Mouse (Mus musculus) lung, embryonic 16.5 days (tissue): ENCODE measurements around the gene Amacr. TPM values are rescaled to one million over a fixed set of nuclear protein-coding genes. Genes with fewer than 3 reads are reported as not detected.
A peak's percentile ranks its signal among the peaks of the same experiment; 100 is the strongest.
"Not testable (repeated sequence)": the region's sequence is repeated elsewhere in the genome, so short reads cannot be mapped to it uniquely, and the experiment has no call there.

Experiments used
- ATAC-seq: fragments of 200-750 bp; cut with Nextera tagmentation; 2 replicates; pipeline ENCODE4 v1.8.0; 2017; ENCODE audit warnings: low read depth, mild to moderate bottlenecking, moderate library complexity
- H3K27ac ChIP-seq: fragments of 300-500 bp; sonication (generic); 2 replicates; pipeline ENCODE4 v1.5.1; 2014; ENCODE audit warnings: mild to moderate bottlenecking, control low read depth, low read length
- H3K27me3 ChIP-seq: fragments of 300-500 bp; sonication (generic); 2 replicates; pipeline ENCODE4 v1.6.1; 2014; ENCODE audit warnings: low read depth, low read length, mixed read lengths; ENCODE audit not compliant: control insufficient read depth, insufficient read depth
- H3K36me3 ChIP-seq: fragments of 300-500 bp; sonication (generic); 2 replicates; pipeline ENCODE4 v1.6.1; 2014; ENCODE audit warnings: low read length; ENCODE audit not compliant: control insufficient read depth, insufficient read depth
- H3K4me1 ChIP-seq: fragments of 300-500 bp; sonication (generic); replicated peaks from 2 replicates; pipeline ENCODE4 v1.6.1; 2014; ENCODE audit warnings: low read length, mixed read lengths; ENCODE audit not compliant: control insufficient read depth, insufficient read depth
- H3K4me2 ChIP-seq: fragments of 300-500 bp; sonication (generic); 2 replicates; pipeline ENCODE4 v1.6.1; 2014; ENCODE audit warnings: low read depth, low read length, control low read depth
- H3K4me3 ChIP-seq: fragments of 300-500 bp; sonication (generic); 2 replicates; pipeline ENCODE4 v1.5.1; 2014; ENCODE audit warnings: mild to moderate bottlenecking, low read length, control low read depth
- H3K9ac ChIP-seq: fragments of 300-500 bp; sonication (generic); 2 replicates; pipeline ENCODE4 v1.6.1; 2014; ENCODE audit warnings: low read length, control low read depth
- H3K9me3 ChIP-seq: fragments of 300-500 bp; sonication (generic); 2 replicates; pipeline ENCODE4 v1.6.1; 2016; ENCODE audit warnings: low read length; ENCODE audit not compliant: control insufficient read depth
- WGBS: fragments of 180-500 bp; shearing (Covaris S2); extraction: QIAGEN DNeasy Blood & Tissue Kit; methylation state at CpG from one replicate; pipeline ENCODE4 v1.1.7; 2014; 5-methylcytosine and 5-hydroxymethylcytosine counted together
- polyA plus RNA-seq: library from polyadenylated mRNA; unstranded; fragments of >200 nt; fragmentation: Nextera tagmentation; extraction: Ambion mirVana; gene quantifications from 2 replicates; pipeline ENCODE4 v1.2.1, GENCODE M21; 2015

Gene Amacr
- polyA plus RNA-seq, 1 experiment from 2014 or later: 14.4 TPM

DNA sequence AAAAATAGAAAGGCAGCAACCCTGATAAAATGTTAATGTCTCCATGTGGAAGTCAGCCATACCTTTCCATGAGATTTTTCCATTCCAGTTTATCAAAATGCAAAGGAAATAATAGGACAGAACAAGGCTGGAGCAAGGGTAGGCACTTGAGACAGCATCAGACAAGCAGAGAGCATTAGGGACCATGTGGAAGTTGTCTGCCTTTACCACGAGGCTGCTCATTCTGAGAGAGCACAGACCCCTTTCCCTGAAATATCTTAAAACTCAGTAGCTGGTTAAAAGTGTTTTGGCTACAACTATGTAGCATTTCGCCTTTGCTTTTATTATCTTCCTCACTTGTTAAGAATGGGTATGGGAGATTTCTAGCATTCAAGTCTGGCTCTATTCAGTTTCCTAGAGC, 844 bp upstream of the Amacr start:
- H3K27me3 ChIP-seq: no peaks in the 10 kb centered on the region
- peak overlapping the region; percentile 80; the same call in 1 of the 2 replicates for H3K9ac ChIP-seq
- no peak for ATAC-seq
- H3K9me3 ChIP-seq: no peaks in the 10 kb centered on the region
- H3K4me1 ChIP-seq: peaks cover 9% of the 10 kb centered on the region; the same call in 1 of the 2 replicates
- WGBS: 51% methylated on average over 2 of the region's 2 CpGs
- H3K27ac ChIP-seq: no peak overlapping the region
- H3K4me3 ChIP-seq: peak overlapping the region; percentile 72
- H3K4me2 ChIP-seq: peak overlapping the region; percentile 84
- no peaks in the 10 kb centered on the region for H3K36me3 ChIP-seq

- H3K9me3 ChIP-seq: no peaks in the 10 kb centered on the region
- H3K27me3 ChIP-seq: no peaks in the 10 kb centered on the region
- peak overlapping the region; percentile 84 for H3K4me2 ChIP-seq
- H3K9ac ChIP-seq: peak overlapping the region; percentile 80
- peak overlapping the region; percentile 72 for H3K4me3 ChIP-seq
- ATAC-seq: 0 out of 2 replicates have a peak, but pooled peaks have one; percentile 3
- 3% methylated on average over 6 of the region's 6 CpGs for WGBS
- no peaks in the 10 kb centered on the region for H3K36me3 ChIP-seq
- H3K4me1 ChIP-seq: peaks cover 9% of the 10 kb centered on the region; the same call in 1 of the 2 replicates
- peak overlapping the region; percentile 91; the same call in 1 of the 2 replicates for H3K27ac ChIP-seq
Measured at GRCm38 (mm10) chr15:10982064-10982435, 494 bp downstream of the Amacr start.

- peaks cover 8% of the 10 kb centered on the region; the same call in 1 of the 2 replicates for H3K4me1 ChIP-seq
- no peaks in the 10 kb centered on the region for H3K27me3 ChIP-seq
- 75% methylated on average over 6 of the region's 6 CpGs for WGBS
- no peak for ATAC-seq
- no peaks in the 10 kb centered on the region for H3K9me3 ChIP-seq
- no peak overlapping the region for H3K27ac ChIP-seq
- H3K36me3 ChIP-seq: no peaks in the 10 kb centered on the region
- H3K9ac ChIP-seq: no peak overlapping the region
- H3K4me2 ChIP-seq: no peak overlapping the region
- H3K4me3 ChIP-seq: no peak overlapping the region
Measured at GRCm38 (mm10) chr15:10985756-10986155, 4.2 kb downstream of the Amacr start.

DNA sequence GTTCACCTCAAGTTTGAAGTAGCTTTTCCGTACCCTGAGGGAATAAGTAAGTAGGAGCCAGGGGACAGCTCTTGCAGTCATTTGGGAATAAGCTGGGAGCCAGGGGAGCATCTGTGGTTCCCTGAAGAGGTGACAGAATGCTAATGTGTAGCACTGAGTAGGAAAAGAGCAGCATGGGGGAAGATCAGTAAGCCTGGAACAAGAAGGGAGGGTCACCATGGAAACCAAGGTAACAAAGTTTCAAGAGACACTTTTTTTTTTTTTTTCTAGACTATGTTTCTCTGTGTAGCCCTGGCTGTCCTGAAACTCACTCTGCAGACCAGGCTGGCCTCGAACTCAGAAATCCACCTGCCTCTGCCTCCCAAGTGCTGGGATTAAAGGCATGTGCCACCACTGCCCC, 4.9 kb downstream of the Amacr start:
- not testable (repeated sequence) for H3K27ac ChIP-seq, H3K4me1 ChIP-seq, H3K27me3 ChIP-seq, ATAC-seq, H3K4me3 ChIP-seq, H3K9ac ChIP-seq, H3K36me3 ChIP-seq, H3K9me3 ChIP-seq, H3K4me2 ChIP-seq
- 82% methylated on average over 2 of the region's 2 CpGs for WGBS

- Histone ChIP-seq H3K9ac (no peak overlapping the region), H3K4me2 (no peak overlapping the region), H3K27ac (no peak overlapping the region), H3K36me3 (0 out of 2 replicates have a peak, but pooled peaks cover 2% of the 10 kb centered on the region), H3K9me3 (no peaks in the 10 kb centered on the region), H3K27me3 (no peaks in the 10 kb centered on the region), H3K4me1 (no peaks in the 10 kb centered on the region), H3K4me3 (no peak overlapping the region)
- no peak for ATAC-seq
- WGBS: 47% methylated on average over 2 of the region's 2 CpGs
Measured at GRCm38 (mm10) chr15:10990411-10990810, 8.9 kb downstream of the Amacr start.

DNA sequence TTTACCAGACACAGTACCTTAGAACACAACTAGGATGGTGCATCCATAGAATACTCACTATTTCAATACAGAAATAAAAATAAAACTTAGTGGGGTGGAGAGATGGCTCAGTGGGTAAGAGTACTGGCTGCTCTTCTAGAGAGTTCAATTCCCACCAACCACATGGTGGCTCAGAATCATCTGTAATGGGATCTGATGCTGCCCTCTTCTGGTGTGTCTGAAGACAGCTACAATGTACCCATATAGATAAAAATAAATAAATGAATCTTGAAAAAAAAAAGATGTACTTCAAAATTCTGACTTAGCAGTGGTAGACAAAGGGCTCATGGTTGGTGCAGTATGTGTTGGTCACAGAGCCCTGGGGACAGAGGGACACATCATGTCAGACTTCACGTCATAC, 10.0 kb downstream of the Amacr start:
- H3K9me3 ChIP-seq: no peaks in the 10 kb centered on the region
- no peak for ATAC-seq
- WGBS: 75% methylated on average over 1 of the region's 1 CpGs

GRCm38 (mm10) chr15:10999832-11000231, 18.3 kb downstream of the Amacr start:
- 34% methylated on average over 5 of the region's 5 CpGs for WGBS
- no peak for ATAC-seq
- H3K4me2 ChIP-seq: 0 out of 2 replicates have a peak overlapping the region, but pooled peaks have one; percentile 21

More for the DNA sequence above, 10.0 kb downstream of the Amacr start:
- Histone ChIP-seq H3K27ac (no peak overlapping the region), H3K27me3 (no peaks in the 10 kb centered on the region), H3K9ac (no peak overlapping the region), H3K4me3 (no peak overlapping the region), H3K4me1 (no peaks in the 10 kb centered on the region), H3K4me2 (no peak overlapping the region), H3K36me3 (0 out of 2 replicates have a peak, but pooled peaks cover 2% of the 10 kb centered on the region)

GRCm38 (mm10) chr15:11000421-11000820, 18.9 kb downstream of the Amacr start, which contains the start of gene Slc45a2:
TSS of gene Slc45a2 (plus strand) at chr15:11000721.
- Histone ChIP-seq H3K4me3 (no peak within 1 kb of the TSS), H3K4me1 (no peaks in the 10 kb centered on the region), H3K9ac (no peak within 1 kb of the TSS; the same call in 1 of the 2 replicates), H3K27me3 (no peaks in the 10 kb centered on the region), H3K36me3 (no peaks in the 10 kb centered on the region), H3K4me2 (0 out of 2 replicates have a peak within 1 kb of the TSS, but pooled peaks have one; percentile 21), H3K9me3 (no peaks in the 10 kb centered on the region), H3K27ac (no peak within 1 kb of the TSS)
- 52% methylated on average over 7 of the region's 7 CpGs for WGBS
- no peak for ATAC-seq

More at GRCm38 (mm10) chr15:10999832-11000231, 18.3 kb downstream of the Amacr start:
- Histone ChIP-seq H3K4me3 (no peak overlapping the region), H3K36me3 (0 out of 2 replicates have a peak, but pooled peaks cover 2% of the 10 kb centered on the region), H3K4me1 (no peaks in the 10 kb centered on the region), H3K27ac (no peak overlapping the region), H3K9ac (no peak overlapping the region; the same call in 1 of the 2 replicates), H3K27me3 (no peaks in the 10 kb centered on the region), H3K9me3 (no peaks in the 10 kb centered on the region)

- H3K9me3 ChIP-seq: no peaks in the 10 kb centered on the region
- no peaks in the 10 kb centered on the region for H3K36me3 ChIP-seq
- H3K27ac ChIP-seq: no peak overlapping the region
- no peak overlapping the region for H3K4me2 ChIP-seq
- no peaks in the 10 kb centered on the region for H3K27me3 ChIP-seq
- no peaks in the 10 kb centered on the region for H3K4me1 ChIP-seq
- no peak overlapping the region for H3K9ac ChIP-seq
- no peak overlapping the region for H3K4me3 ChIP-seq
- no peak for ATAC-seq
- 70% methylated on average over 4 of the region's 4 CpGs for WGBS
Measured at GRCm38 (mm10) chr15:11003791-11004190, 22.2 kb downstream of the Amacr start.
